Mouse (Mus musculus) heart, postnatal 36 days (tissue): ENCODE results near the gene Adamts15. TPM values are rescaled to one million over a fixed set of nuclear protein-coding genes. Genes with fewer than 3 reads are reported as not detected.
A peak's percentile ranks its signal among the peaks of the same experiment; 100 is the strongest.

Experiments
- DNase-seq, 2 experiments: peaks; one replicate each; pipeline ENCODE4 v3.0.0; 2021 to 2022
- intact Hi-C: fragments of 180-260 bp; cut with DNase I; formaldehyde crosslinking; loops from one replicate; pipeline ENCODE4 v1.15.1; 2025
- total RNA-seq, 2 experiments: library from RNA; stranded (reverse); gene quantifications; 2 replicates each; pipeline ENCODE4 v1.2.3; 2021

Gene Adamts15
- total RNA-seq, result 1 to 10 TPM; 5.5 to 7.0 TPM

DNA sequence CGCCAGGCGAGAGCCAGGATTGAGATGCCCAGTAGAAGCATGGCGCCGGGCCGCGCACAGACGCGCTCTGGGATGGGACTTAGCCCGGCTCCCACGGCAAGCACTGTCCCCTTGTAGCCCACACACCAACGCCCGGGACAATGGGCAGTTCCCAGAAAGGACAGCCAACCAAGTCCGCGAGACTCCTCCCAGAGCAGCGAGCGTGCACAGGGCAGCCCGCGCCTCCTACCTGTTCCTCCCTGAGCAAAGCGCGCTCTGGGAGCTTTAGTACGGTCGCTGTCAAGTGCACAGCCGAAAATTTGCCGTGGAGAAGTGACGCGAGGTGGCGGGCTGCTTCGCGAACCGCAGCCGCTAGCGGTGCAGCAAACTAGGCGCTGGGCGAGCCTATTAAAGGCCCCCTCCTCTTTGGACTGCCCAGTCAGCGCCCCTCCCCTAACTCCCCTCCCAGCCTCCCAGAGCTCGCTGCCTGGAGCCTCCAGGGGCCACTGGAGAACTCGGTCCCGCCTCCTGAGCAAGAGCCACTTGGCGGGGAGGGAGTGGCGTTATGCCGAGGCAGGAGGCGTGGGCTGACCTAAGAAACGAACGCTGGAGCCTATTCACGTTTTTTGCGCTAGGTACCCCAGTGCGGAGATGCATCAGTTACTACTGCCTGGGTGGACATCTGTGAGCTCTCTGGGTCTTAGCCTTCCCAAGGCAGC is at the start of gene Adamts15:
Gene Adamts15 (minus strand): TSS at position 256 of the 698 bp plus-strand sequence.
- peak; percentile 63 to 72 for DNase-seq

DNA sequence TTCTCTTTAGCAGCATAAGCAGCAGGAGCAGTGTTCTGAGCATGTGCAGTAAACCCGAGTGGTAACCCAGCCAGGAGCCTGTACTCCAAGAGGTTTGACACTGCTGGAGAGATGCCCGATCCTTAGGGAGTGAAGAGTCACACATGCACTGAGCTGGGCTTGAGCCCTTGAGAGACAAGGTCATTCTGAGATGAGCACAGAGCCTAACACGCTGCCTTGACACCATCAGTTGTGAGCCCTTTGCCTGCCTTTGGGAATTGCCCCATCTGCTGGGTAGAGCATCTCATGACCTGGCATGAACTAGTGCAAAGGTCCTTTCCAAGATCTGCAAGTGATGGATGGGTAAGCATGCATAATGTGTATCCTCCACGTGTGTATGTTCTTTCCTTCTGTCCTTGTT is 49.7 kb upstream of the Adamts15 start:
- DNase-seq, result peak in 1 of 2 experiments; percentile 11
- intact Hi-C loops, result no loop called here

More for the DNA sequence above, at the start of gene Adamts15:
- intact Hi-C loops, result loop anchor here (5.0 kb wide), 1 partner anchor 360 kb away; no protein-coding TSS in a partner anchor

DNA sequence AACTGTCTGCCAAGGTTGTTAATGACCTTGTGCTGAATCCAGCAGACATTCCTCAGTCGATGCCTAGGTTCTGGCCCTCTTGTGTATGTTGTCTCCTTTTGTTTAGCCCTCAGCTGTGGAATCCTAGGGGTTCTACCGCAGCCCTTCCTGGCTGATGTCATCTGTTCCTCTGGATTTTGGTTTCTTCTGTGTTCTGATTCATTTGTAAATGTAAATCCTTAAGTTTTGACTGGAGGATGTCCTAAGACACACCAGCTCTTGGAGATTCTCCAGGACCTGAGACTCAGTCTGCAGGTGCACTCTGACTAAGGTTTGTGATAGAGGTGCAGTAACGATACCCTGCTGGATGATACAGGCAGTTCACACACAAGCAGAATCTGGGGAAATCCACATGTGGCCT is 47.7 kb upstream of the Adamts15 start:
- no peak for DNase-seq
- intact Hi-C loops, result no loop called here

DNA sequence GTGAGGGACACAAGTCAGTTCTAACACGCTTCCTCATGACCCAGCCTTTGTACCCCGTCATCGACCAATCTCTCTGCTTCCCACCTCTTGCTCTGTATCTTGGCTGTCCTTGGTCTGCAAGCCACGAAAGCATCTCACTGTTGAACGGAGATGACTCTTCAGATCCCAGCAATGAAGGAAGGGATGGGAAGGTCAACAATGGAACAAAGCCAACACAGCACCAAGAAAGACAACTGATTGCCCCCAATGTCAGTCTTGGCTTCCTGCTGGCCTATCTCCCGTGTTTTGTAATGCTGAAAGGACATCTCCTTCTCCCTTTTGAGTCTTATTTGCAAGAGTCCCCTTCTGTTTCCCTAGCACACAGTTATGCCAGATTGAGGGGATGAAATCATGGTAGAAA is 45.9 kb upstream of the Adamts15 start:
- no peak for DNase-seq
- intact Hi-C loops, result no loop called here

DNA sequence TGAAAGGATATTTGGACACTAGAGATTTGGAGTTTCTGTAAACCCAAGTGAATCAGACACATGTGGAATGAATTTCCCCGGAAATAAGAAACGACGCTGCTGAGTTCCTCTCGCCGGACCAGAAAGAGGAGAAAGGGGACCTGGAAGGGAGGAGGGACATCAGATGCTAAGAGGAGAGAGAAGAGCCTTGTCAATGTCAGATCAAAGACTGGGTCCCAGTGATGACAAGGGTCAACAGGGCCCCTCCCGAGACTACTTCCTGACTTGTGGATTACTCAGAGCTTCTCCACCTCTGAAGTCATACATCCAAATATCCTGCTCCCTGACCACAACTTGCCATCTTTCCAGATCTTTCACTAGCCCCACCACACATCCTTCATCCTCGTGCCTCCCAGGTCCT is 44.6 kb upstream of the Adamts15 start:
- DNase-seq, result no peak

DNA sequence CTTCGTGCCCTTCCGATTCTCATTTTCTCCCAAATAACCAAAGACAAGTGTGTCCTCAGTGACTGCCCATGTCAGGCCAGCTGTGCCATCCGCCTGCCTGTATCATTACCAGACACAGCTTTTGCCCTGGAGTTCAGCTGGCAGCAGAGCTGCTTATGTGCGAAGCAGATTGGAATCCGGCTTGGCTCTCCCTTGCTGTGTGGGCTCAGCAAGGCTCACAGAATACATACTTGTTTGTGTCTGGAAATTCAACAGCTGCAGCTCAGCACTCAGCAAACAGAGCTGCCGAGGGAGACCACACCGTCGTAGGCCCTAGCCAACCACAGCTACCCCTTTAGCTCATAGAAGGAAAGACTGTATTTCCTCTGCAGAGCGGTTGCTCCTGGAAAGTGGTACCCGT is 42.4 kb upstream of the Adamts15 start:
- intact Hi-C loops, result no loop called here

More for the DNA sequence above, 44.6 kb upstream of the Adamts15 start:
- intact Hi-C loops, result no loop called here

DNA sequence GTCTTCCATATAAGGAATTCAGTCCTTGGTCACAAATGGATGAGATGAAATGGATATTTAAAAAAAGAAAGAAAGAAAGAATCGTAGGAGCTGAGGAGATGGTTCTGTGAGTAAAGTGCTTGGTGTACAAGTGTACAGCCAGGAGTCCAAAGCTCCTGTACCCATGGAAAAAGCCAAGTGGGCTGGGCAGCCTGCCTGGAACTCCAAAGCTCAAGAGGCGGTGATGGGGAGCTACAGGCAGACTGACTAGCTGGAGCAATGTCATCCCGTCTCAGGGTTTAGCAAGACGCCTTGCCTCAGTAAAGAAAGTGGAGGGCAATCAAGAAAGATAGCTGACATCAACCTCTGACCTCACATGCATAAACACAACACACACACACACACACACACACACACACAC is 41.5 kb upstream of the Adamts15 start:
- intact Hi-C loops, result no loop called here
- peak; percentile 31 to 51 for DNase-seq

More for the DNA sequence above, 42.4 kb upstream of the Adamts15 start:
- peak; percentile 14 to 15 for DNase-seq

DNA sequence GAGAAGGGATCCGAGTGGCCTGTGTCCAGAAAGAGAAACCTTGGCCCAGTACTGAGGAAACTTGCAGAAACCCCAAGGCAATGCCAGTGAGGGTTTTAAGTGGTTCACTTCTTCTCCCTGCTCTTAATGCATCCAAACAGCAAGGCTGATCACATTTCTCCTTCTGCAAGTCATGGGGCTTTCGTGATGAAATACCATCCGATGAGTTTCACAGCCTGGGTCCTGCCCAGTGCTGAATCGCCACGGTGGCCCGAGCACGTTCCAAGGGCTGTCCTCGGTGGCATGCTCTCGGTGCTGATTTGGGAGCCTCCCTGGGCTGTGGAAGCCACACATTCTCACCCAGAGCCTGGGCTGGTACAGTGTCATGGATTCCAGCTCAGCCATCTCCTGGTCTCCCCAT is 33.0 kb upstream of the Adamts15 start:
- no peak for DNase-seq
- intact Hi-C loops, result no loop called here

DNA sequence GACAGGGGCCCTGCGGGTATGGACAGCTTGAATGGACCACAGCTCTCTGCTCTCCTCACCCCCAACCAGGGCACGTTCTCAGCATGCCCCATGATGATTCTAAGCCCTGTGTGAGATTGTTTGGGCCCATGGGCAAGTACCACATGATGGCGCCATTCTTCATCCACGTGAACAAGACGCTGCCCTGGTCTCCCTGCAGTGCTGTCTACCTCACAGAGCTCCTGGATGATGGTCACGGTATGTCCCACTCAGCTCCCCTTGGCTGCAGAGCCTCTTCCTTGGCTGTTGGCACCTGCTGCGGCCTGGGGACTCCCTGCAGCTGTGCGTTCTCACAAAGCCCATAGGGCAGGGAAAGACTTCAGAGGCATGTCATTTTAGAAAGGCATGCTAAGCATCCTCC is 31.0 kb upstream of the Adamts15 start:
- DNase-seq, result no peak
- intact Hi-C loops, result no loop called here

DNA sequence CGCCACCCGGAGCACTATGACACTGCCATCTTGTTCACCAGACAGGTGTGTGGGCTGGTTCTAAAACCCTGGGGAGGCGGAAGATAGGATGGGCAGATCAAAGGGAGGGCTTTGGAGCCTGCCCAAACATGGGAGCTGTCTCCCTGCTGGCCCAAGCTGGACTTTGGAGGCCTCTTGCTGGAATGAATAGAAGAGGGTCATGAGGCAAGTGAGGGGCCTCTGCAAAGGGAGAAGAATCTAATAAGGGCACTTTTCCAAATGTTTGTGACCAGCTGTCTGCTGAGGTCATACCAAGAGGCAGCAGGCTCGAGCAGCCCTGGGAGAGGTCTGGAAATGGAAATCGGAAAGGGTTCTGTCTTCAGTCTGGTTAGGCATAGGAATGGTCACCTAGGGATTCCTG is 29.2 kb upstream of the Adamts15 start:
- intact Hi-C loops, result no loop called here
- no peak for DNase-seq

DNA sequence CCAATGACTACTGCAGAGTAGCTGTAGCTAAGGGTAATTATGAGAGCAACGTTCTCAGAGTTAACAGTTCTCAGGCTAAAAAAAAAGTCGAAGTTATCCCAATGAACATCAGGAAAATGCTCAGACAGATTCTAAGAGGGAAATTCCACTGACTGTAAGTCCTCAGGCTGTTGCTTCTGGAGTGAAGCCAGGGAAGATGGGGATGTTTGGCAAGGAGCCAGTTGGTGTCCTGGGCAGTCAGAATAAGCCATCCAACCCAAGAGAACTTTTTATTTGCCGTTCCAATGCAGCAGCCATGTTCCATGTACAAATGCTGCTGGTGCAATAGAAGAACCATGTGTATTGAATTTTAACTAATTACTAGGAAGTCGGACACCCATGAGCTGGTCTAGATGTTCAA is 28.3 kb upstream of the Adamts15 start:
- DNase-seq, result no peak
- intact Hi-C loops, result no loop called here

DNA sequence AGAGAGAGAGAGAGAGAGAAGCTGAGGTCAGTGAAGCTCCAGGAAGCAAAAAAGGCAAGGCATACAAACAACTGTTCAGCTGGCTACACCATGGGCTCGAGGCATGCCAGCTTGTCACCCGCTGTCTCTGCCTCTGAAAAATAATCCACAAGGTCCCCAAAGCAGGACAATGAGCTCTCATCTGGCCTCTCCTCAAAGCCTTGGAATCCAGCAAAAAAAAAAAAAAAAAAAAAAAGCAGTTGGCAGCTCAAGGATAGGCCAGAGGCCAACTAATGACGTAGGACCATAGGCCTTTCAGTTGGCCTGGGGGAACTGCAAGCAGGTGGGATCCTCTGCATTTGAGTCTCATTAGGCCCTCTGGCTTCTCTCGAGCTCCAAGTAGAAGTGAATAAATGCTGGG is 27.7 kb upstream of the Adamts15 start:
- no peak for DNase-seq
- intact Hi-C loops, result no loop called here

DNA sequence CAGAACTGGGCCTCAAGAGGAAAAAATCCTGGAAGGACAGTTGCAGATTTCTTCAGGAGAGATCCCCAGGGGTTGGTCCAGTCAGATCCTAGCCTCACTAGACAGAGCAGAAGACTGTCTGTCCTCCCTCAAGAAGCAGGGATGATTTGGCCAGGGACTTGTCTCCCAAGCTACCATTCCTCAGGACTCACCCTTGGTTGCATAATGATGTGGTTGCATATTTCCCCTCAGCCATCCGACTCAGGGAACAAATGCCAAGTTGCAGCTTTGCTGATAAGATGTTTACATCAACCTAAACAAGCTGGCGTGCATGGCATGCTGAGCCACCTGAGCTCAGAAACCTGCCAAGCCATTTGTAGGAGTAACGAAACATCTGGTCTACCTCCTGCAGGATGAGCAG is 27.2 kb upstream of the Adamts15 start:
- peak in 1 of 2 experiments; percentile 22 for DNase-seq
- intact Hi-C loops, result no loop called here

DNA sequence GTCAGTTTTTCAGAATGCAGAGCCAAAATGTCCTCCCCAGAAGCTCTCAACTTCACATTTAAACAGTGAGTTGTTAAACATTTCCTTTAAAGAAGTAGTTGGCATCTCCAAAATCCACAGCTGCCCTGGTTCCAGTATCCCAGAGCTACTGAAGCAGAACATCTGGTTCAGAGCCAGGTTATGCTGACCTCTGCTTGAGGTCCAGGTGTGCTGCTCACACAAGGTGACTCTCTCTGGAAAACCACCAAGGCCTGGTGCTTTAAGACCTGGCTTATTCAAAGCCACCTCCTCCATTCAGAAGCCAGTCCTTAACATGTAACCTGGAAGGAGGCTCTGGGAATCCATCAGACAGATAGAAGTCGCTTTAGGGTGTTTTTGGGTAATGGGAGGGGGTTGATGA is 23.0 kb upstream of the Adamts15 start:
- DNase-seq, result no peak
- intact Hi-C loops, result no loop called here

DNA sequence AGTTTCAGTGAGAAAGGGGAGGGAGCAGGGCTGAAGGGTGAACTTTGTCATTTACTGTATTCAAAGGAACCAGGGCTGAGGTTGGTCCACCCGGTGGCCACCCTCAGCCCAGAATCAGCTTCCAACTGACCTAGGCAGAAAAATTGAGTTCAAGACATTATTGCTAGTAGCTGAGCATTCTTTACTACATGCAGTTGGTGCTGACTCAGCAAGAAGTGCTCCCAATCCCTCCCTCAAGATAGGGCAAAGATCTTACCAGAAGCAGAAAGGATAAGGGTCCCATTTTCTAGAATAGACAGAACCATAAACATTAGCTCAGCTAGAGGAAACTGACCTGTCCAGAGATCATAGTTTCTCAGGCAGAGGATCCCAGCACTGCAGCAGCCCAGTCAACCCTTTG is 22.0 kb upstream of the Adamts15 start:
- intact Hi-C loops, result loop anchor here (5.0 kb wide), 2 partner anchors 88 to 517 kb away; partner anchors contain the start of genes Snx19 and Zbtb44
- DNase-seq, result no peak

DNA sequence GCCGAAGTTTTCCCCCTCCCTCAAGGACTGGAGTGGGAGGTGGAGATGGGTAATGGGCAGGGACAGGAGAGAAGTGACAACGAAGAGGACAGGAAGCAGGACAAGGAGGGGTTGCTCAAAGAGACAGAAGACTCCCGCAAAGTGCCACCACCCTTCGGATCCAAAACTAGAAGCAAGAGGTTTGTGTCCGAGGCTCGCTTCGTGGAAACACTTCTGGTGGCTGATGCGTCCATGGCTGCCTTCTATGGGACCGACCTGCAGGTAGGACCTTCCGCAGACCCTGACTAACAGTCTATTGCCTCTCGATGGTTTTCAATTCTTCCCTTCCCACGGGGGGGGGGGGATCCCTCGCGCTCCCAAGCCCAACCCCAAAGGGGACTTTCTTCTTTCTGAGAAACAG is 21.1 kb upstream of the Adamts15 start:
- intact Hi-C loops, result loop anchor here (5.0 kb wide), 2 partner anchors 89 to 516 kb away; partner anchors contain the start of genes Snx19 and Zbtb44
- DNase-seq, result no peak

DNA sequence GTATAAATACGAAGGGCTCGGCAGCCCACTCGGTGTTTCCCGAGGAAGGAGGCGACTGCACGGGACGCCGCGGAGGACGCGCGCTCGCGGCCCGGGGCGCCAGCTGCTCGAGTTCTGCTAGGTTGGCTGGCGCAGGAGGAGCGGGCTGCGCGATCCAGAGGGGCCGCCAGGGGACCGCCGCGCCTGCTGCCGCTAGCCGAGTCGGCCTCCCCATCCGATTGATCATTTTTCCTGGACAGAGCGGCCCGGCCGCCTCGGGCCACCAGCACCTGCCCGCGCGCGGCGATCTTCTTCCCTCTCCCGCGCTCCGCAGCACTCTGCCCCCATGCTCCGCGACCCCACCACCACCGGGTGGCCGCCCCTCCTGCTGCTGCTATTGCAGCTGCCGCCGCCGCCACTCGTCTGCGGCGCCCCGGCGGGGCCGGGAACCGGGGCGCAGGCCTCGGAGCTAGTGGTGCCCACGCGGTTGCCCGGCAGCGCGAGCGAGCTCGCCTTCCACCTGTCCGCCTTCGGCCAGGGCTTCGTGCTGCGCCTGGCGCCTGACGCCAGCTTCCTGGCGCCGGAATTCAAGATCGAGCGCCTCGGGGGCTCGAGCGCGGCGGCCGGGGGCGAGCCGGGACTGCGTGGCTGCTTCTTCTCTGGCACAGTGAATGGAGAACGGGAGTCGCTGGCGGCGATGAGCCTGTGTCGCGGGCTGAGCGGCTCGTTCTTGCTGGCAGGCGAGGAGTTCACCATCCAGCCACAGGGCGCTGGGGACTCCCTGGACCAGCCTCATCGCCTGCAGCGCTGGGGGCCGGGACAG is 20.5 kb upstream of the Adamts15 start, which contains the start of gene Adamts8:
Gene Adamts8 (plus strand): TSS at position 51 of the 802 bp plus-strand sequence.
- intact Hi-C loops, result loop anchor here (5.0 kb wide), 2 partner anchors 90 to 515 kb away; partner anchors contain the start of genes Snx19 and Zbtb44
- peak; percentile 36 to 52 for DNase-seq

DNA sequence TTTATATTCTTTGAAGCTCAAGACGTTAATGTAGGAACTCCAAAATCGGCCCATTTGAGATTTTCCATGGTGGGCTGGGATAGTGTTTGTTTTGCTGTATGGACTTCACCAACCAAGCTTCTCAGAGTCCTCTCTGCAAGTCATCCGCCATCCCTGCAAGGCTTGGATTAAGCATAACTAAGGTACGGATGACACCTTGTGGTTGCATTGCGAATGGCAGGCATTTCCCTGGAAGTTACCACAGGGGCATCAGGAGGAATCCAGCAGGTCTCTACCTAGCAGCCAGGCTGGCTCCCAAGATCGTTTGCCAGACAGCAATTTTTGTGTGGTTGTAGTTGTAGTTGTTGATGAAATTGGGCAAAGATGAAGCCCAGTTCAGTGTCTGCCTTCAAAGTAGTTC is 18.1 kb upstream of the Adamts15 start:
- intact Hi-C loops, result loop anchor here (1.0 to 5.0 kb wide), 5 partner anchors 92 to 513 kb away; partner anchors contain the start of genes Snx19 and Zbtb44
- peak; percentile 86 to 93 for DNase-seq

DNA sequence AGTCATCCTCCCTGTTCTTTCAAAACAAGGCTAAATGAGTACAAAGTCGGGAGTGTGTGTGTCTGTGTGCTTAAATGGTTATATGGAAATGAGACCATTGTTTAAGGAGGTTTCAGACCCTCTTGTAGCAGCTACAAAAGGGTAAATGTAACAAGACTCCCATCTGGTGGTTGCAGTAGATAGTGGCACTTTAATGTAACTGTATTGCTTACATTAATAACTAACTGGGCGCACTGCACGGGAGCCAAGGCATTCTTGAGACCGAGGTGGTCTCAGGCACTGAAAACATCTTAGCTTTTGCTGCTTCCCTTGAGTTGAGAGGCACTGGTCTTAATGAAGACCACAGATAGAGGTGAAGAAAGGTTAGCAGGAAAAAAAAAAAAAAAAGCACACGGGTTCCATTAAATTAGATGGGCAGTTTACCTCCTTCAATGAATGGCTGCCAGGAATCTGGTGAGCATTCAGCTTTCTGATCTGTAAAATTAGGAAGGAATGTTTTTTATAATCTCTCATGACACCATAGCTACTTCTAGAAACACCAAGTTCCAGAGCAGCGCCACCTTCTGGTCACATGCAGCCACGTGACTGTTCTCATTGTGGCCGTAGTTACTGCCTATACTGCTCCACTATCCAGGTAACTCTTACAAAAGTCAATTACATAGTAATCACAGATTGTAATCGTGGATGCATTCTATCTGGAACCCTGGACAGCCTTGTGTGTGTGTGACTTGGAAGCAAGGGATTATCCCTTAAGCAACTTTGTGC is 14.6 kb upstream of the Adamts15 start:
- peak; percentile 54 to 72 for DNase-seq
- intact Hi-C loops, result loop anchor here (2.0 to 5.0 kb wide), 2 partner anchors 205 to 374 kb away; no protein-coding TSS in a partner anchor

DNA sequence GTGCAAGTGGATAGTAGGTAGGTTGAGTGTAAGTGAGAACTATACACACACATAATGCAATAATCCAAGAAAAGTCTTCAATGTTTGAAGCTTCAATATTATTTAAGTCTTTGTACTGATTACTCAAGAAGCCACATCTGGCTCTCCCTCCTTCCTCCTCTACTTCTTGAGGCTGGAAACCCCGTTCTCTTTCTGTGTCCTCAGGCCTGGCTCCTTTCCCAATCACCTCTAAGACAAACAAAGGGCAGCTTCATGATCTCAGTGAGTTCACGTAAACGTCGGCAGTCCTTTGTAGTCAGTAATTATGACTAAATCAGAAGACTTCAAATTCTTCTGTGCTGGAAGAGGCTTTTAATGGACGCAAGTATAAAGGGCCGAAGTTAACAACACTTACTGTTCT is 12.6 kb upstream of the Adamts15 start:
- intact Hi-C loops, result loop anchor here (5.0 kb wide), 1 partner anchor 203 kb away; no protein-coding TSS in a partner anchor

More for the DNA sequence above, 12.6 kb upstream of the Adamts15 start:
- no peak for DNase-seq
